ENCODE assay signal across 8 mouse cellular contexts in the genomic region with DNA sequence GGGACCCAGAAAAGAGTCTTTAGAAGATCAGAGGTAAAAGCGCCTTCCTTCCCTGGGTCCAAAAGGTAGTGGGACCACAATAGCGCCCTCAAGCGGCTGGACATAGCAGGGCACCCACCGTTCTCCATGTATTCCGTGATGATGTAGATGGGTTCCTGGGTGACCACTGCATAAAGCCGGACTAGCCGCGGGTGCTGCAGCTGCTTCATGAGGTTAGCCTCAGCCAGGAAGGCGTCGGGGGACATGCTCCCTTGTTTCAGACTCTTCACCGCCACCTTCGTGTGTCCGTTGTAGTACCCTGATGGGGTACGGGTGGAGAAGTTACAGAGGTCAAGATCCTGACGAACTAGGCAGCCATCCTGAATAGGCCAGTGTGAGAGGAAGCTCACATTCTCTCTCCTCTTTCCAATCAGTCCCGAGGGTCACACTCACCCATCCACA. TPM values are rescaled to one million over a fixed set of nuclear protein-coding genes. Genes with fewer than 3 reads are reported as not detected.
DNase-seq lines count a peak whose midpoint lies in the region; ATAC-seq and TF ChIP-seq lines count a peak whose summit lies in the region.

No protein-coding gene starts in this region.

- H3K4me2 ChIP-seq in embryonic facial prominence, embryonic 11.5 days (ENCODE audit: low read depth, low read length) = peak overlapping the region; percentile 82

- H3K36me3 ChIP-seq in E14TG2a.4 (ENCODE audit: insufficient read depth, low read length) = peaks cover 30% of the 10 kb centered on the region
- no peaks in the 10 kb centered on the region for H3K36me3 ChIP-seq in embryonic facial prominence, embryonic 11.5 days (replicated peaks; ENCODE audit: control insufficient read depth, insufficient read depth, low read depth, low read length)
- H3K36me3 ChIP-seq in hindbrain, embryonic 10.5 days = no peaks in the 10 kb centered on the region

- DNase-seq in adrenal gland, postnatal 36 days = peak; percentile 80 to 83
- peak; percentile 70 for DNase-seq in embryonic facial prominence, embryonic 11.5 days (ENCODE audit: low spot score)
- DNase-seq in hindbrain, embryonic 10.5 days (ENCODE audit: low spot score) = peak; percentile 64
- peak; percentile 61 to 72 for DNase-seq in layer of hippocampus, postnatal 10 days (ENCODE audit: low spot score in 2 of 2)
- DNase-seq in lung, postnatal 4 days = peak; percentile 56 to 74
- peak; percentile 66 for DNase-seq in retina, postnatal 1 day

- H3K4me1 ChIP-seq in E14TG2a.4 (replicated peaks; ENCODE audit: low read depth, low read length) = peaks cover 50% of the 10 kb centered on the region
- H3K4me1 ChIP-seq in embryonic facial prominence, embryonic 11.5 days (ENCODE audit: control insufficient read depth, insufficient read depth, low read length) = no peaks in the 10 kb centered on the region
- peaks cover 22% of the 10 kb centered on the region for H3K4me1 ChIP-seq in hindbrain, embryonic 10.5 days (replicated peaks)

- no peak overlapping the region for H3K27ac ChIP-seq in embryonic facial prominence, embryonic 11.5 days (replicated peaks; ENCODE audit: low read depth, low read length)
- peak overlapping the region; percentile 81 for H3K27ac ChIP-seq in hindbrain, embryonic 10.5 days

- WGBS in embryonic facial prominence, embryonic 11.5 days = 3% methylated on average over 16 of the region's 16 CpGs
- 4% methylated on average over 16 of the region's 16 CpGs for WGBS in hindbrain, embryonic 10.5 days

- H3K9me3 ChIP-seq in E14TG2a.4 (ENCODE audit: low read length) = no peaks in the 10 kb centered on the region
- no peaks in the 10 kb centered on the region for H3K9me3 ChIP-seq in embryonic facial prominence, embryonic 11.5 days (replicated peaks; ENCODE audit: control insufficient read depth, low read length)
- no peaks in the 10 kb centered on the region for H3K9me3 ChIP-seq in hindbrain, embryonic 10.5 days

- peak; percentile 96 for TF ChIP-seq CTCF in E14TG2a.4 (conservative IDR thresholded peaks at IDR 0.05; ENCODE audit: low read length)

- peak overlapping the region; percentile 88 for H3K4me3 ChIP-seq in E14TG2a.4 (replicated peaks; ENCODE audit: low read length)
- peak overlapping the region; percentile 51 for H3K4me3 ChIP-seq in embryonic facial prominence, embryonic 11.5 days (ENCODE audit: low read depth, low read length)
- peak overlapping the region; percentile 54 for H3K4me3 ChIP-seq in hindbrain, embryonic 10.5 days

- ATAC-seq in embryonic facial prominence, embryonic 11.5 days (replicated peaks; ENCODE audit: insufficient number of reproducible peaks, low FRiP score, low TSS enrichment, low read depth) = no peak
- ATAC-seq in activated CD4-positive, CD25-positive, alpha-beta regulatory T cell, adult 4 months = no peak

- H3K27me3 ChIP-seq in E14TG2a.4 (ENCODE audit: insufficient read depth, low read length) = peaks cover 4% of the 10 kb centered on the region; the same call in 1 of the 2 replicates
- H3K27me3 ChIP-seq in embryonic facial prominence, embryonic 11.5 days (ENCODE audit: control insufficient read depth, insufficient read depth, low read length) = no peaks in the 10 kb centered on the region
- 0 out of 2 replicates have a peak, but pooled peaks cover 19% of the 10 kb centered on the region for H3K27me3 ChIP-seq in hindbrain, embryonic 10.5 days (ENCODE audit: insufficient read depth, poor library complexity, severe bottlenecking)

- peak overlapping the region; percentile 65 for H3K9ac ChIP-seq in embryonic facial prominence, embryonic 11.5 days (replicated peaks; ENCODE audit: low read length)

RNA-seq across cellular contexts. Expression of gene Hdac1, which starts 12.9 kb away (rescaled TPM):
- total RNA-seq in adrenal gland, postnatal 36 days (2021) = 10 to 100 TPM; 49.2 to 59.8 TPM
- polyA plus RNA-seq in embryonic facial prominence, embryonic 11.5 days (2014; fragmentation: Nextera tagmentation; extraction: Ambion mirVana) = 271 and 273 TPM in 2 replicates
- polyA plus RNA-seq in hindbrain, embryonic 10.5 days (2016; fragmentation: Nextera tagmentation; extraction: Ambion mirVana) = 241 and 286 TPM in 2 replicates
- total RNA-seq in layer of hippocampus, postnatal 10 days (2021) = 10 to 100 TPM; 40.5 to 40.9 TPM
- 100 to 1,000 TPM; 225 to 283 TPM for polyA plus RNA-seq in activated CD4-positive, CD25-positive, alpha-beta regulatory T cell, adult 4 months (2017; shearing (Covaris generic))

RNA-seq across cellular contexts. Expression of gene Lck, which starts 18.0 kb away (rescaled TPM):
- 1 to 10 TPM; 2.7 to 5.2 TPM for total RNA-seq in adrenal gland, postnatal 36 days (2021)
- polyA plus RNA-seq in embryonic facial prominence, embryonic 11.5 days (2014; fragmentation: Nextera tagmentation; extraction: Ambion mirVana) = 11.3 and 14.2 TPM in 2 replicates
- polyA plus RNA-seq in hindbrain, embryonic 10.5 days (2016; fragmentation: Nextera tagmentation; extraction: Ambion mirVana) = 6.5 and 6.6 TPM in 2 replicates
- 1 to 10 TPM; 9.1 to 9.3 TPM for total RNA-seq in layer of hippocampus, postnatal 10 days (2021)
- 1,000 to 10,000 TPM; 1,301 to 1,674 TPM for polyA plus RNA-seq in activated CD4-positive, CD25-positive, alpha-beta regulatory T cell, adult 4 months (2017; shearing (Covaris generic))

RNA-seq across cellular contexts. Expression of gene Fam167b, which starts 22.9 kb away (rescaled TPM):
- 10 to 100 TPM; 41.9 to 46.2 TPM for total RNA-seq in adrenal gland, postnatal 36 days (2021)
- 2.9 and 3.2 TPM in 2 replicates for polyA plus RNA-seq in embryonic facial prominence, embryonic 11.5 days (2014; fragmentation: Nextera tagmentation; extraction: Ambion mirVana)
- 0.46 and 1.0 TPM in 2 replicates for polyA plus RNA-seq in hindbrain, embryonic 10.5 days (2016; fragmentation: Nextera tagmentation; extraction: Ambion mirVana)
- total RNA-seq in layer of hippocampus, postnatal 10 days (2021) = not detected
- 1 to 10 TPM; 1.3 to 1.6 TPM for polyA plus RNA-seq in activated CD4-positive, CD25-positive, alpha-beta regulatory T cell, adult 4 months (2017; shearing (Covaris generic))

RNA-seq across cellular contexts. Expression of gene Marcksl1, which starts 42.1 kb away (rescaled TPM):
- total RNA-seq in adrenal gland, postnatal 36 days (2021) = 10 to 100 TPM; 53.0 to 56.9 TPM
- 1,559 and 1,563 TPM in 2 replicates for polyA plus RNA-seq in embryonic facial prominence, embryonic 11.5 days (2014; fragmentation: Nextera tagmentation; extraction: Ambion mirVana)
- polyA plus RNA-seq in hindbrain, embryonic 10.5 days (2016; fragmentation: Nextera tagmentation; extraction: Ambion mirVana) = 1,645 and 2,027 TPM in 2 replicates
- 100 to 1,000 TPM; 713 to 734 TPM for total RNA-seq in layer of hippocampus, postnatal 10 days (2021)
- 1 to 10 TPM; 3.6 to 3.8 TPM for polyA plus RNA-seq in activated CD4-positive, CD25-positive, alpha-beta regulatory T cell, adult 4 months (2017; shearing (Covaris generic))

RNA-seq across cellular contexts. Expression of gene Eif3i, which starts 45.0 kb away (rescaled TPM):
- total RNA-seq in adrenal gland, postnatal 36 days (2021) = 100 to 1,000 TPM; 187 to 192 TPM
- 284 and 293 TPM in 2 replicates for polyA plus RNA-seq in embryonic facial prominence, embryonic 11.5 days (2014; fragmentation: Nextera tagmentation; extraction: Ambion mirVana)
- polyA plus RNA-seq in hindbrain, embryonic 10.5 days (2016; fragmentation: Nextera tagmentation; extraction: Ambion mirVana) = 268 and 293 TPM in 2 replicates
- 100 to 1,000 TPM; 136 to 140 TPM for total RNA-seq in layer of hippocampus, postnatal 10 days (2021)
- polyA plus RNA-seq in activated CD4-positive, CD25-positive, alpha-beta regulatory T cell, adult 4 months (2017; shearing (Covaris generic)) = 100 to 1,000 TPM; 377 to 435 TPM

Comparison
In these comparisons a context has a peak if more than half of its experiments do, and no peak if none do; other contexts are left out.
1. RNA of gene Lck, which starts 18.0 kb away (polyA plus RNA-seq): 1,301 to 1,674 TPM in activated CD4-positive, CD25-positive, alpha-beta regulatory T cell, adult 4 months; 11.3 to 14.2 TPM in embryonic facial prominence, embryonic 11.5 days and 6.5 to 6.6 TPM in hindbrain, embryonic 10.5 days; every median in the first group is over 10 times any median in the second.
2. Peak in every context shown above with its lines, with median percentiles within 50 percentile points of each other: H3K4me3 ChIP-seq and DNase-seq.